Mouse (Mus musculus) lung, postnatal 0 days (tissue): ENCODE measurements around the gene Ppm1l.

Experiments used
- CTCF ChIP-seq: IDR thresholded peaks from 2 replicates; pipeline ENCODE4 v1.5.1; 2016; ENCODE audit warnings: antibody characterized with exemption, mild to moderate bottlenecking
- EP300 ChIP-seq: IDR thresholded peaks from 2 replicates; pipeline ENCODE4 v1.6.1; 2016; ENCODE audit warnings: antibody characterized with exemption, mild to moderate bottlenecking, control low read depth

- no peak for TF ChIP-seq CTCF
- TF ChIP-seq EP300, result no peak
Observed at GRCm38 (mm10) chr3:69393991-69394390, 77.3 kb downstream of the Ppm1l start.
